Mouse (Mus musculus) c-Kit-positive CD71-positive TER-119-negative erythroid progenitor cells, embryonic 14.5 days (primary cell): ENCODE results near the gene 6030468B19Rik.

Experiments used
- DNase-seq: peaks from one replicate; pipeline ENCODE4 v3.0.0-alpha.2; 2013; ENCODE audit warnings: low read depth

6030468B19Rik gene

DNA sequence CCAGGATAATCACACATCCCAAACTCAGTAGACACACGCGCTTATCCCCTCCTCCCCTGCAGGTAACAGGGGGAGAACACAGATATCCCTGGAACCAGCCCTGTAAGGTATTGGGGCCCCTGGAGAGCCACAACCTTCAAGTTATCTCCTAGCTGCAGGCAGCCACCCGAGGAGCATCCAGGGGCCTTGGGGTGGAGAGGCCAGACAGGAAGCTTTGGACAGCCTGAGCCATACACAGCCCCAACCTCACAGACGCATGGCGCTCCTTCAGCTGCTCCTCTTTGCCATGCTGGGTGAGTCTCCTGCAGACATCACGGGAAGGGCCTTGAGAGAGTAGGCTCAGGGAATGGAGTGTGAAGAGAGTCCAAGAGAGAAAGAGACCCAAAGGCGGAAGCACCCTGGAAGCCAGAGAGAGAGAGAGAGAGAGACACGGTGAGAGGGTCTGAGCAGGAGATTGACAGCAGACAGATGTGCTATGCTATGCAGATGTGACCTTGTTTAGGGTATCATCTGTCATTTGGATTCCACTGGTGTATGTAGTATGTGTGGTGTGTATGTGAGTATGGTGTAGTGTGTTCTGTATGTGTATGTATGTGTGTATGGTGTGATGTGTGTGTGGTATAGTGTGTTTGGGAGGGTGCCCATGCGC is at the start of gene 6030468B19Rik:
TSS of gene 6030468B19Rik (plus strand) at position 150 of the 649 bp plus-strand sequence.
- peak; percentile 84 for DNase-seq

DNA sequence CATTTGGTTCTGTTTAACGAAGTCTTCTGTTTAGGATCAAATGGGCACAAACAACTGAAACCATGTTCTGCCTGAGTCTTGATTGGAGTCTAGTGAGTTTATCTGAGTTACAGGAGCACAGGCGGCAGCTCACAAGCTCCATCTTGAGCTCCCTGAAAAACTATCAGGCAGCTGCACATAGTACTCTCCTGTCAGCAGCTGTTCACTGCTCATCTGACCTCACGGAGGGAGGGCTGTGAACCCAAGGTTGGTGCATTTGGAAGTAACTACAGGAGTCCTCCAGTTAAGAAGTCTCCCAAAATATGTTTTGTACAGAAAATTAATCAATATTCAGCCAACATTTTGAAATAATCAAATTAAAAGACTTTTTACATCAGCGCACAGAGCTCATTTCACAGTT is 48.8 kb upstream of the 6030468B19Rik start:
- DNase-seq = no peak

DNA sequence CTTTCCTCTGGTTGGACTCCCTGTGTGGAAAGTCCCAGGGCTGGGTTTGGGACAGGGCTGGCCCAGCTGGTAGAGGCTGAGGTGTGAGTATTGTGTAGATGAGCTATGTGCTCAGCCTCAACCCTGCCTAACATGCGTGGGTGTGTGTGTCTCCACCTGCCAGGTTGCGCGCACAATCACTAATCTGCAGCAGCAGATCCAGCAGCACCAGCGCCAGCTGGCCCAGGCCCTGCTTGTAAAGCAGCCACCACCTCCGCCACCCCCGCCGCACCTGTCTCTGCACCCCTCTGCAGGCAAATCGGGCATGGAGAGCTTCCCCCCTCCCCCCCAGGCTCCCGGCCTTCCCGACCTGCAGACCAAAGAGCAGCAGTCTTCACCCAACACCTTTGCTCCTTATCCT is 48.0 kb upstream of the 6030468B19Rik start:
- no peak for DNase-seq

DNA sequence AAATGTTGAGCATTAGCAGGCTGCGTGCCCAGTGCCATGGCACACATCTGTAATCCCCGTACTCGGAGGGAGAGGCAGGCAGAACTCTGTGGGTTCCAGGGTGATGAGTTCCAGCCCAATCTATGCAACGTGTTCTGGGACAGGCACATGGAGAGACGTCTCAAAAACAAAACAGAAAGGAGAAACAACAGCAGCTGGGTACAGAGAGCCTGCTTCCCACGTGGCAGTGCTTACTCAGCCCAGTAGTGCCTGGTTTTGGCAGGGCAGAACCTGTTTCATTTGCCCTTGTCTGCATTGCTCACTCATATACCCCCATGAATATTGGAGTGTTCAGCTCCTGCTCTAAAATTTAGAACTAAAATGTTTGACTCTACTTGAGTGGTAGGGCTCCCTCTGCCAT is 45.9 kb upstream of the 6030468B19Rik start:
- no peak for DNase-seq

DNA sequence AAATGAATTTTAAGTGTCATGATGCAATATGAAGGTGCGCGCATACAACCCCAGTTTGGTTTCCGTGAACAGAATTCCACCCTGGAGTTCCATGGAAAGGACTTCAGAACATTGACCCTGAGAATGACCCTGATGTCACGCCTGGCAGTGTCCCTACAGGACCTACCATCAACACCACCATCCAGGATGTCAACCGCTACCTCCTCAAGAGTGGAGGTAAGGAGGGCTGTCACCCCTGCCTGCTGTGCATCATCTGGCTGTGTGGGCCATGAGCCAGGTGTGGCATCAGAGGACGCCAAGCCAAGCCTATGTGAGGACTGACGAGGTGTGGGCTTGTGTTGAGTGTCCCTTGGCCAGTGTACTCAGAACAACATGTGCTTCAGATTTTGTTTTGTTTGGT is 41.6 kb upstream of the 6030468B19Rik start:
- no peak for DNase-seq

DNA sequence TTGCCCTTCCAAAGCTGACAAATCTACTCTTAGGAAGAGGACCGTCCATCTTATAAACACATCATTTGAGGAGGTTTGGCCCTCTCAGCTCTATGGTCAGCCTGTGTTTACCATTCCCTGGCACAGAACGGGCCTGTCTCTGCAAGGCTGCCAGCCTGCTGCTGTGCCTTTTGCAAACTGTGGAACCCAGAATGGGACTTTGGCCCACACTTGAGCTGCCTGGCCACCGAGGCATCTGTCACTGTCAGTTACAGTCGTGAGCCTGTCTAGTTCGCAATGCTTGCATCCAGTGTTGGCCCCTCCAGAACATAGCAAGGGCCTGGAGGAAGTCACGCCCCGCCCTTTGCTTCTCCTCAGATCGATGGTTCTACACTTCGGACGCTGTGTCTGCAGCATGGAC is 38.2 kb upstream of the 6030468B19Rik start:
- DNase-seq = no peak

DNA sequence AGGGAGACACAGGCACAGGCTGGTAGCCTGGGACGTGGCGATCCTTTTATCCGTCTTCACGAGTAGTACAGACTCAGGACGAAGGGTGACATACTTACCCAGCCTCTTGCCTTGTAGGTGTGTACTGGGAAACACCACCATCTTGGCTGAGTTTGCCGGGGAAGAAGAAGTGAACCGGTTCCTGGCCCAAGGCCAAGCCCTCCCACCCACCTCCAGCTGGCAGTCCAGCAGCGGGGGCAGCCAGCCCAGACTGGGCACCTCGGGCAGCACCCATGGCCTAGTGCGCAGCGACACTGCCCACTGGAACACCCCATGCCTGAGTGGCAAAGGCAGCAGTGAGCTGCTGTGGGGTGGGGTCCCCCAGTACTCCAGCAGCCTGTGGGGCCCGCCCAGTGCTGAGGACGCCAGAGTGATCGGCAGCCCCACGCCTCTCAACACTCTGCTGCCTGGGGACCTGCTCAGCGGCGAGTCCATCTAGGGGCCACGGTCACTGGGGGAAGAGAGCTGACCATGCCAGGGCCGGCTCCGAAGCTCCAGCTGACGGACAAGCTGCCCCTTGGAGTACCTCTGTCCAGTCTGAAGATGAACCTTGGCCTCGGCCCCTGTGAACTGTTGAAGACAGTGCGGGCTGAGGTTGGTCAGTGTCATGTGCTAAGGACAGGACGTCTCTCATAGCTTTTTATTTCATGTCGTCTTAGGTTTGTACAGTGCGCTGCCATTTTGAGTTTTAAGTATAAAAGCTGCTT is 36.9 kb upstream of the 6030468B19Rik start:
- DNase-seq = no peak

DNA sequence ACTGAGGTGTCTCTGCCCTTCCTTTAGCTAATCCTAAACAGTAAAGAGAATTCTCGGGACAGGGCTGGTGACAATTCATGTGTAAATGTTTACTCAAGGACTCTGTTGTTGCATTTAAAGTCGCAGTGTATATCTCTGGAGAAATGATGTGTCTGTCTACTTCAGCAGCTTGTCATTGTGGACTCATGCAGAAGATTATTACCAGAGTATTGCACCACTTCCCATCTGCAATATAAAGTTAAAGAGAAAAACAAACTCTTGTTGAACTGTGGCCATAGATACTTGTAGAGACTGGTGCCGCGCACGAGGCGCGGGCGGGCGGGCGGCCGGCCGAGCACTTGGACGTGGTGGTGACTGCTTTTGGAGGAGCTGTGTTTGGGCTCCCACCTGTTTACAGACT is 35.7 kb upstream of the 6030468B19Rik start:
- DNase-seq = no peak

DNA sequence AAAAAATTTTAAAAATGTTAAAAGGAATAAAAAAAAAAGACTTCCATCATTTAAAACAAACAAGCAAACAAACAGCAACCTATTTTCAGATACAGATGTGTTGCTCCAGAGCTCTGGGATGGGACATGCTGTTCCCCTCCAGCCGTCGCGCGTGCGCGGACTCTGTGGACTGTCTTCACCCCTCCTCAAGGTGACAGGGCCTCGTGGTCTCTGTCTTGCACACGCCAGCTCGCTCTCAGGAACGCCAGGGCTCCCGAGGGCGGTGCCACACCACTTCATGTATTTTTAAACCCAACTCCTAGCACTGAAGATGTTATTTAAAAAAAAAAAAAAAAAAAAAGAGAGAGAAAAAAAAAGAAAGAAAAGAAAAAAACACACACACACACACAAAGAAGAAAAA is 35.2 kb upstream of the 6030468B19Rik start:
- no peak for DNase-seq

DNA sequence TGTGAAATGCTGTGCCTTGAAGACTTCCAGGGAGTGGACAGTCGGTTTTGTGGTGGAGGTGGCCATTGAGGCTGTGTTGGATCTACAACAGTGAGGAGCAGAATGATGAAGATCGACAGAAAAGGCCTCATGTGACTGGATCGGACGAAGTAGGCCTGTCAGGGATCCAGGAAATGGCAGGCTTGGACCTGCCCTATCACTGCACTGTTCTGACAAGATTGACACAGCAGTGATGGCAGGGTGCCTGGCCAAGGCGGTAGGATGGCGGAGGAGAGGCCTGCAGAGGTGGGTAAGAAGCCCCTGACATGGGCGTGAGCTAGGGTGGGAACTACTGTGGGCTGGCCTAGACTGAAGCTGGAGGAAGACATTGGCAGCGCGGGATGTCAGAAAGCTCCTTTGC is 33.1 kb upstream of the 6030468B19Rik start:
- no peak for DNase-seq

DNA sequence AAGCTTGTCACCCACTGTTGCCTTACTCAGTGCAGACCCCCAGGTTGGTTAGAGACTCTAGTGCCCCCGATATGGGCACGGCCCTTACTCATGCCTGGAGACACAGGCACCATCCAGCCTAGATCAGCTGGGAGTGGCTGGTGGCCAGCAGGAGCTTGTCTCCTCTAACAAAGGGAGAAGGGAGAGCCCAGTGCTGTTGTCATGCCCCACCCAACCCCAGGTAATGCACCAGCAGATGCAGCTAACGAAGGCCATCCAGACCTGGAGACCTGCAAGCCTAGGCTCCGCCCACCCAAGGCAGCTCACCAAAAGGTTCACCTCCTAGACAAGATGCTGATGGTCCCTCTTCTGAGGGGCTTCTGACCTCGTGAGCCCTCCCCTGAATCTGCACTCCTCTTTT is 32.1 kb upstream of the 6030468B19Rik start:
- no peak for DNase-seq

DNA sequence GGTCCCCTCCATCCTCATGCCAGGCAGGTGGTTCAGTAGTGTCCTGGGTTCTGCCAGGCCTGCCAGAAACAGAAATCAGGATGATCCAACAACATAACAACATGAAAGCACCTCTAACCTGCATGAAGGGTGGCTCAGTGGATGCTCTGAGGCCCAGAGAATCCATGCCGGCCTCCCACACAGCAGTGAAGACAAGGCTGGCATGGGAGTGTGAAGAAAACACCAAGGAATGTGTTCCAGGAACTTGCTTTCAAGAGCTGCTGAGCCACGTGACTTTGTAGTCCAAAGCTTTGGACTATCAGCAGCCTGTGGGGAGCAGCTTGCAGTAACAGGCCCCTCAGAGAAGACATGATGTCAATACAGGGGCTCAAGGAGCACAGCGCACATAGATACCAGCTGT is 31.2 kb upstream of the 6030468B19Rik start:
- DNase-seq = no peak

DNA sequence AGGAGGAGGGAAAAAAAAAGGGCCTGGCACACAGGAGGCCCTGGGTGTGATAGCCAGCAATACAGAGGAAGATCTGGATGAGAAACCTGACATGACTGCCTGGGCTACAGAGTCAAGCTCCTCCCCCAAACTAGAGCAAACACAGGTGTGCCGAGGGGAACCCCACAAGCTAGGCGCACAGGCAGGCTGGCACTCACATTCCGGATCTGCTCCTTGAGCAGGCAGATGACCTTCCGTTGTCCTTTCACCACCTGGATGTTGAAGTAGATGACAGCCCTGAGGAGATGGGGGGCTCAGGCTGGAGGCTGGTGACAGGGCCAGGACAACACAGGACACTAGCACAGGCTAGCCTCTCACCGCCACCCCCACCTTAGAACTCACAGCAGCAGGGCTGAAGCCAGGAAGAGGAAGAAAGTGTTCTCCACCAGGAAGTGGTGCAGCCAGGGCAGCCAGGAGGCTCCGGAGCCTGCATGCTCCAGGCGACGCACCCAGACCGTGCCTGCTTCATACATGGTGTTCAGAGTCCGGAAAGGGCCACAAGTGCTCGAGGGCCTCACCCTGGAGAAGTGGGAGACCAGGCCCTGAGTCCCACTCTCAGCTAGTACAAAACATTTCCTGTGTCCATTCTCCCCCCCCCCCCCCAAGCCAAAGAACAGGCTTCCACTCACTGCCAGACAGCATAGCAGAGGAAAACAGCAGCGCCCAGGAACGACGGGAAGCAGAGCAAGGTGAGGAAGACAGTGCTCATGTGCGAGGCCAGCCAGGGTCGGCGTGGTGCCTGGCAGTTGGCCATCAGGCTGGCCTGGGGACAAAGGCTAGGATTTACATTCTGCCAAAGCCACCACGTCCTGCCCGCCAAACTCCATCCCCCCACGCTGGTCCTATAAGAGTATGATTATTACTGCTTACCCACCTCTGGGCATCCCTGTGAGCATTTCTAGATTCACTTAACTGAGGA is 28.5 kb upstream of the 6030468B19Rik start:
- no peak for DNase-seq

DNA sequence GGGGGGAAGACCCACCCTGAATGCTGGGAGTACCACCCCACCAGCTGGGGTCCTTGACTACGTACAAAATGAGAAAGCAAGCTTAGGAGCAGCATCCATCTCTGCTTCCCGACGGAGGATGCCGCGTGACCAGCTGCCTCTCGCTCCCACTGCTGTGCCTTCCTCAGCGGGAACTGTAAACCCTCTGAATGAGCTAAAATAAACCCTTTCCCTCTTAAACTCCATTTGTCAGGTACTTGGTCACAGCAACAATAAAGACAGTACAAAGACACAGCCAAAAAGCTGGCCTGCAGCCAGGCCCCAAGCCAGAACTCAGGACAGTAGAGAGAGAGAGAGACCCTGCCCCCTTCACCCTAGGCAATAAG is 27.8 kb upstream of the 6030468B19Rik start:
- DNase-seq = no peak

DNA sequence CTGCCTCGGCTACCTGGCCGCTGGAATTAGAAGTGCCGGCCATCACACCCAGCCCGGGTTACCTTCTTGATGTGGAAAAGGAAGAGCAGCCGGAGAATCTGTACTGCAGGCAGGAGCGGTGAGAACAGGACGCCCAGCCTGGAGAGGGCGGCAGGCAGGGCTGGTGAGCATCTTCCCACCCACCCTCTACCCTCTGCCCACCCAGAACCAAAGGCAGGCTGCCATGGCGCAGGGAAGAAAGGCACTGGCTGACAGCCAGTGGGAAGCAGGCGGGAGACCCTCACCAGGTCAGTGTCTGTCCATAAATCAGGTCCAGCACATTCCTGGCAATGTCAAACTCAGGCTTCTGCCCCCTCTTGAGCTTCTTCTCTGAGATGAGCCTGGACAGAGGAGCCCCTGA is 27.1 kb upstream of the 6030468B19Rik start:
- DNase-seq = no peak

DNA sequence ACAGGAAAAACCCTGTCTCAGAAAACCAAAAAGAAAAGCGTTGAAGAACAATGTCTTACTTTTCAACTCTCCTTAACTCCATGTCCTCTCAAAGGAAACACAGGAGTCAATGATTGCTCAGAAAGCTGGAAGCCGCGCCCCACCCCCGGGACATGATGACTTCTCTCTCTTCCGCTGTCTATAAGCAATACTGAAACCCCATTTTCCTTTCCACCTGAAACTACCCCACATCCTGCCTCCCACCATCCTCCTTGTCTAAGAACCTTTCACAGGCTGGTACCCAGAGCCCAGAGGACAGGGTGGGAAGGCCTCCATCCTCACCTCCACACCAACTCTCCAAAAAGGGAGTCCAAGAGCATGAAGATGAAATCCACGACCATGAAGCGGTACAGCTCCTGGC is 25.1 kb upstream of the 6030468B19Rik start:
- DNase-seq = no peak

DNA sequence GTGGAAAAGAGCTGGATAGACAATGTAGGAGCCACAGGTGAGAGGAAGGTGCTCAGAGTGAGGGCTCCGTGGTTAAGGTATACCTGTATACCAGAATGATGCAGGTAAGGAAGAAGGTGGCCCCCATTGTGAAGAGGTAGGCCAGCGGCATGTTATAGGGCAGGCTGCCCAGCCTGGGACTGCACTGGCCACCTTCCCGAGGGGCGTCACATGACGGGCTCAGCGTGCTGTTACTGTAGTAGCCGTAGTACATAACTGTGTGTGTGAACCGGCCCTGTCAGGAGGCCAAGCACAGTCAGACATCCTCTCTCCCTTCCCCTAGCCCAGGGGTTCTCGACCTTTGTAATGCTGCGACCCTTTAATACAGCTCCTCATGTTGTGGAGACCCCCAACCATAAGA is 22.5 kb upstream of the 6030468B19Rik start:
- no peak for DNase-seq

DNA sequence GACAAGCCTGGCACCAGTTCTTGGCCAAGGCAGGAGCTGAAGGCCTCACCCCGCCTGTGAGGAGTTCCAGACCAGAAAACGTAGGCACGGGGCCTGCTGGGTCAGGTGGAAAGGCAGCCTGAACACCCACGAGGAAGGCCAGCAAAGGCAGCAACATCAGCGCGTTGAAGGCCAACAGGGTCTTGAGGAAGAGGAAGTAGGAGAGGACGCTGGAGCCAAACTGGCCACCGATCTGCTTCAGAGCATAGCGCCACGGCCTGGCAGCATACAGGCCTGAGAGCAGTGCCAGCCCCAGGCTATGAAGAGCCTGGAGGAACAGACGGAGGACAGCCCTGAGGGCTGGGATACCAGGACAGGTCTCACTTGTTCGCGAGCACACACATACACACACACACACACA is 21.9 kb upstream of the 6030468B19Rik start:
- no peak for DNase-seq

DNA sequence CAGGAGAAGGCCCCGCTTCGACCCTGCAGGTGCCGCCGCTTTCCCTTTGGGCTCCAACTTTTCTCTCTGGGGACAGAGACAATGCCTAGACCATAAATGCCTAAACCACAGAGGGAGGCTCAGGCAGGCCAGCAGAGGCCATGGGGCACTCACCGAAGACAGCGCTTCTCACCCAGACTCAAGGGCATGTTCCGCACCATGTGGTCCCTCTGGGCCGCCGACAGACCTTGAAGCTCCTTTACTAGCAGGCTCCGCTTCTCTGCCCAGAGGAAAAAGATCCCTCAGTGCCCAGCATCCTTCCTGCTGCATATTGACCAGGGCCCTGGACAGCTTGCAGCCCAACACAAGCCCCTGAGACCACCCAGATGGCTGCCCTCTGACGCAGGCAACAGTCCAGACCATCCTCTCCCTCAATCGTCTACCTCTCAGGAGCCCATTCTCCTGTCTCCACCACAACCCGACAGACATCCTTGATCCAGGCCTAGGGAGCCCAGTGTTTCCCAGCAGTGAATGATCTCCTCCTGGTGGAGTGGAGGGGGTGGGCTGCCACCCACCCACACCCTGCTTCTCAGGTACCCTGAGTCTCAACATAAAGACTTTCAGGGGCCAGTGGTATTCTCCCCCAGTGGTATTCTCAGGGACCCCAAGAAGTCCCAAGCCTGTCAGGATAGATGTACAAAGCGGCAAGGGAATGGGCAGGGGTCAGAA is 21.2 kb upstream of the 6030468B19Rik start:
- no peak for DNase-seq

DNA sequence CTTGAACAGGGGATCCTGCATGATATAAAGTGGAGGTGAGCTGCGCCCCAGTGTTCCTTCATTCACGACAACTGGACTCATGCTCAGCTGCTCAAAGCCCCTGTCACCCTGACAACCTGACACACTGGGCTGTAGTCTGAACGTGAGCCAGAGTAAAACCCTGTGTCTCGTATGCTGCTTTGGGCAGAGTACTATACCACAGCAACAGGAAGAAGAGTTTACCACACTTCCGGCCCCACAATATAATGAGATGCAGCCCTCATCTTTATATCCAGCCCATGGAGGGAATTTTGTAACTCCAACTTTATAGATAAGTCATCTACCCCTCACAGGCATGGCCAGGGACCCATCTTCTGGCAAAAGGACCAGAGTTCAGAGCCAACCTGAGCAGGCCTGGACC is 20.3 kb upstream of the 6030468B19Rik start:
- no peak for DNase-seq

DNA sequence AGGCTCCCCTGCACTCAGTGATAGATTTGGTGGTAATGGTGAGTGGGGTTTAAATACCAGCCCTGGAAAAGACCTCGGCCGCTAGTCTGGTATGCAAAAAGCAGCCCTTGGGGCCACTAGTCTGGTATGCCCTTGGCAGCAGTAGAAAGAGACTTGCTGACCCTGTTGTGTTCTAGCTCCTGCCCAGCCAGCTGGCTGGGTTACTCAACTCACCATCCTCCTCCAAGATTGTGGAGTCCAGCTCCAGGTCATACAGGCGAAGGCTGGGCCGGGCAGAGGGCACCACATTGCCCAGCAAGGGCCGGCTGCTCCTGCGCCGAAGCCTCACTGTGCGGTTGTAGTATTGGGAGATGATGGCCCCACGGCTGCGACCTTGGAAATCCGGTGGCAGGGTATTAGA is 19.4 kb upstream of the 6030468B19Rik start:
- no peak for DNase-seq

DNA sequence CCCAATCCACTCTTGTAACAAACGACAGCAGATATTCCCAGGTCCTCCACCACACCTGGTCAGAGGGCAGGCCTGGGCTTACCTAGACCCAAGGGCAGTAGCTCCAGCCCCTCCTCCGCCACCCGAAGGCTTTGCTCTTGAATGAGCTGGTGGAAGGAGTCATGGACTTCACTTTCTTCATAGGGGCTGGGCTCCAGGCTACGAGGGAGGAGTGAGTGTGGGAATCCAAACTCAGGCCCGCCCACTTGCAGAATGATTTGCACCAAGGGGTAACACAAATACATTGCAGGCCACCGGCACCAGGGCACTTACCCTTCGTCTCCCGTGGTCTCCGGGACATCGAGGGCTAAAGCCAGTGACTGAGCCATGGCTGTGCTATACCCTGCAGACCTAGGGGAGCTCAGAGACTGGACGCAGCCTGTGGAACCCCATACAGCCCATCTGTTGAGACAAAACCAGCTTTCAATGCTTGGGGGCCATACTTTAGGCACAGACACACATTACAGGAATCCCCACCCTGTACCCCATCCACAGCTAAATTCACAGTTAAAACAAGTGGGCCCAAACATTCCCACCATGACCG is 18.5 kb upstream of the 6030468B19Rik start:
- peak; percentile 51 for DNase-seq
